Mouse (Mus musculus) ES-Bruce4 (cell line): ENCODE measurements around the gene Fer.

ENCODE experiments used
- CTCF ChIP-seq: IDR thresholded peaks from one replicate; pipeline ENCODE4 v1.8.1; 2011; ENCODE audit warnings: low read depth, low read length
- EP300 ChIP-seq: IDR thresholded peaks from 2 replicates; pipeline ENCODE4 v1.6.1; 2011; ENCODE audit warnings: low read depth, low read length; ENCODE audit not compliant: insufficient read depth
- POLR2A ChIP-seq: IDR thresholded peaks from one replicate; pipeline ENCODE4 v1.8.1; 2011; ENCODE audit warnings: low read length; ENCODE audit not compliant: insufficient read depth

GRCm38 (mm10) chr17:64132183-64132582 is 269.3 kb downstream of the Fer start:
- no peak for TF ChIP-seq CTCF
- TF ChIP-seq POLR2A: no peak
- TF ChIP-seq EP300: no peak
